Mouse (Mus musculus) frontal cortex, adult (tissue): ENCODE measurements around the gene Smlr1.

Source experiments
- ATAC-seq: cut with Nextera tagmentation; 2 replicates; pipeline ENCODE4 v1.9.2; 2017; ENCODE audit warnings: mild to moderate bottlenecking, moderate library complexity, mixed read lengths; ENCODE audit not compliant: low TSS enrichment

Gene Smlr1

DNA sequence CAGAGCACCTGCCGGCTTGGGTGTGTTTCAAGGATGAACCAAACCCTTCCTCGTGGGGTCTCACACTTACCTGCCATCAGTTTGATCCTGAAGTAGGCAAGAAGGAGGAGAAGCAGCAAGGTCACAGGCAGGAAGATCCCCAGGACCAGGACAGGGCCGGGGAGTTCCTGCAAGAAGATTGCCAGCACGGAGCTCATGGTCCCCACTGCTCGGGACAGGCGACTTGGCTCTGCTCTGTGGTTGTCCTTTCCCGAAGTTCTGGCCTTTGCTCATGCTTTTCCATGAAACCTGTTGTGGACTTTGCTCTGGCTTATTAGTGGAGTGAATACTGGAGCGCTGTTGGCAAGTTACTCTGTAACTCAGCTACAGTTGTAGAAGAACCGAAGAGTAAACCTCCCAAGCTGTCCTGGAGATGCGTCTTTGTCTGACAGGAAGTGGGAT is at the start of gene Smlr1:
Smlr1 (minus strand) TSS at position 377 of the 441 bp plus-strand sequence.
- ATAC-seq: no peak

DNA sequence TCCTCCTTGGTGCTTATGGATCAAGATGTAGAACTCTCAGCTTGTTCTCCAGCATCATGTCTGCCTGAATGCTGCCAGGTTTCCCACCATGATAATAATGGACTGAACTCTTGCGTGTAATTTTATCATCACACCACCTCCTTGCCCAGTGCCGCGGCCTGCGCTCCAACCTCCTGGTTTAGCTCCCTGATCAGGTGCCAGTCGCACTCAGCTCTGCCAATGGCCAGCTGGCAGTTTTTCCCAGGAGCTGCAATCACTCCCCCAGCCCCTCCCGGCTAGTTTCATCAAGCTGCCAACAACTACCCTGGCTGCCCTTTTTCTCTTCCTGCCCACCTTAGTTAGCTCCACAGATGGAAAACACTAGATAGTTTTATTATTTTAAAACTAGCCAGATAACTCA is 48.8 kb upstream of the Smlr1 start:
- 0 out of 2 replicates have a peak, but pooled peaks have one; percentile 24 for ATAC-seq

DNA sequence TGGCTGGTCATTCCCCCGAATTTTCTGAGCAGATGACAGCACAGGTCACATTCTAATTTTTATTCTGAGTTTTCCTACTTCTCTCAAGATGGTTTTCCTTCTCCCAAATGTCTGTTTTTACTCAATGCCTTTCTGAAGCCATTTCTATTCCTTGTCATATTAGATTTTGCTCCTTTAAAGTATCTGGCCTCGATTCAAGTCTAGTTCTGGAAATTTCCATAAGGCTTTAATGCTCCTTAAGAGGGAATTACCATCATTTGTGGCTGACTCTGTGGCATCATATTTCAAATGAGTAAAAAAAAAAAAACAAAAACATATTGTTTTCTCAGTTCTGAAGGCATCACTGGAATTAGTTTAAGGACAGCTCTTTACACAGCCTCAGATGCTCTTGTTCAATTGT is 44.0 kb upstream of the Smlr1 start:
- ATAC-seq: no peak

DNA sequence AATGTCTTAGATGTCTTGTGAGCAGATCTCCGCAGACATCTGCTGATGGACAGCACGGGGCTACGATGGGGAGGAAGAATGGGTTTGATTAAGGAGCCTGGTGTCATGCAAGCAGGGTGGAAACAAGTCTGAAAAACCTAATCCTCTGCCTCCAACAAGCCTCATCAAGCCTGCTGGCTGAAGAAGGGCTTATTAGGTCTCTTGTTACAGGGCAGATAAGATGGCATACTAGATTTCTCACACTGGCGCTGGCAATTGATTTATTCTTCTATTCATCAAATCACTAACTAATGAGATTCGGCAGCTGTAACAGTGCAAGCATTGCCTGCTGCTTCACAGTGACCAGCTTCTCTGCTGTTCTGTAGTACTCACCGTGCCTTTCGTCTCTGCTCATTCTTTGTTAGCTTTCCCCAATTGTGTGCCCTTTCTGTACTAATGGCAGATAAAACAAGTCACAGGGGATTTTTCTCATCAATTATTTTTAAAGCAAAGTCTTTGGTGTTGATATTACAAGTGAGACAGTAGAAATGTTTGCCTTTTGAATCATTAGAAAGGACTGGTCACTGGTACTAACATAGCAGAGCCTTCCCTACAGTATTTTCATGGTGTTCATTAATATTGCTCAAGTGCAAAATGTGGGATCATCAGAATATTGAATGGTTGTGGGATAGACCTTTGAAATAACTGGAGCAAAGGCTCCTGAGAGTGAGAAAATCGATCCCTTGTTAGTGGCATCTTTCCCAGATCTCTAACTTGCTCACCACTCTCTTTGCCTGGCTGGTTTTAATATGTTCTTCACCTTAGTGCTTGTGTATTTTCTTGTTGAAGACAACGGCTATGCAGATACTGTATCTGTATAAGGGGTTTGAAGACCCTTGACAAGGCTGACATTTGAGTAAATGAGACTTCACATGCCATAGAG is 35.5 kb upstream of the Smlr1 start:
- no peak for ATAC-seq

DNA sequence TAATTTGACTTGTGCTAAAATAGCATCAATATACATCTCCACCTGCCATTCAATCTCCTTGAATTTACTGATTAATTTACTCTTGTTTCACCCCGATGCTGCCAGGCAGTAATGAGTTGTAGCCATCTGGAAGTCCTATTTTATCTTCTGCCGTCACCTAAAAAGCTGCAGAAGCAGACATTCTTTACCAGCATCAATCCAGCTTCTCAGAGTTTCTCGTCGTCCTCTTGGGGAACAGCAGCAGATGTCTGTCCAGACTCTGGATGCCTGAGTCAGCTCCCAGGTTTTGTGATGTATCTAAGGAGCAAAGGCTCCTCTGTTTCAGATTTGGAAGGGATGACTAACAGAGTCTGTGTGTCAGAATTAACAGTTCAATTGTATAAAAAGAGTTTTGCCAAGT is 16.9 kb upstream of the Smlr1 start:
- ATAC-seq: peak; percentile 97

DNA sequence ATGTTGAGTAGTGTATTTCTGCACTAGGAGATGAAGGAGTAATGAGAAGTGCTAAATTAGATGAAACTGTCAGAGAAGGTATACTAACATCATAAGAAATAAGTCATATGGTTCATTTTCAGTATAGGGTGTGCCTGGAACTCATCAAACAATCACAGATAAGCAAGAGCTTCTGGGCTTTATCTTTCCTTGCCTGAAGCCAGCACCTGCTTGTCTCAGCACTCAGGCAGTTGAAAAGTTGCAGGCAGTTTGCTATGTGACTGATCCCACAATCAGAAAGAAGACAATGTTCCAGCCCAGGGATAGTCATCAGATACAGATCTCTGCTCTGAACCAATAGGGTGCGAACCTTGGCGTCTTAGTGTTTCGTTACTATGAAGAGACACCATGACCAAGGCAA is 5.0 kb upstream of the Smlr1 start:
- ATAC-seq: no peak

DNA sequence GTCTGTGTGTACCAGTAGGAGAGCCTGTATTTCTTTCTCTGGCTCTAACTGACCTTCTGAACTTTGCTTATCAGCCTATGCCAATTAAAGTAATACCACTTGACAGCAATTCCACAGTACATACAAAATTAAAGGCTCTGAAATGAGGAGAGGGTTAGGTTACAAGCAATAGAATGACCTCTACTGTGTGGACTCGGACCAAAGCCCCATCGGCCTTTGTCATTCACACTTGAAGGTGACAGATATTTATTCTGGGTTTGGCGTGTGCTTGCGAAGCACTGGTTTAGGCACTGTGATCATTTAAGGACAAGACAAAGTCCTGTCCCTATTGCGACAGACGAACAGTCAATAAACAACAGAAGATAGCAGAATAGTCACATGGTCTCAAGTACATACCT is 3.7 kb upstream of the Smlr1 start:
- 0 out of 2 replicates have a peak, but pooled peaks have one; percentile 7 for ATAC-seq

DNA sequence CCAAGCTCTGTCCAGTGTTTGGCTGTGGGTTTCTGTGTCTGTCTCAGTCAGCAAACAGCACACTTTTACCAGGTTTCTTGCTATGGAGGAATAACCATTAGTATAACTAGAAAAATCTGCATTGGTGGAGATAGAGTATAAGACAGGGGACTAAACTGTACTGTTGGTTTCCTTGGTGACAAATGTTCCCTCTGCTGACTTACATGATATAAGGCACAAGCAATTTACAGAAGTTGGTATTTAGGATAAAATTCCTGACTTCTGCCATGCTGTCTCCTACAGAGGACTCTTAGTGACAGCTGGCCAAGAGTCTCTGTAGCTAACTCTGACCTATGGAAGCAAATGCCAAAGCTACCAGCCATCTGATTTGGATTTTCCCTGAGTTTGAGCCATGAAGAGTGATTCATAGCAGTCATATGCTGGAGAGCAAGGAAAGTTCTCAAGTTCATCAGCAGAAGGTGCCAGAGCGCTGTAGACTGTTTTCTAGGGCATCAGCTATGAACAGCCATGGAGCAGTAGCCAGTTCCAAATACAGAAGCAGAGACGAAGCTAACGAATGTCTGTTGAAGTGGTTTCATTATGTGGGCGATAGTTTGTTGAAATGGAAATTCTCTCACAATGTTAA is 3.2 kb upstream of the Smlr1 start:
- peak; percentile 93 for ATAC-seq

DNA sequence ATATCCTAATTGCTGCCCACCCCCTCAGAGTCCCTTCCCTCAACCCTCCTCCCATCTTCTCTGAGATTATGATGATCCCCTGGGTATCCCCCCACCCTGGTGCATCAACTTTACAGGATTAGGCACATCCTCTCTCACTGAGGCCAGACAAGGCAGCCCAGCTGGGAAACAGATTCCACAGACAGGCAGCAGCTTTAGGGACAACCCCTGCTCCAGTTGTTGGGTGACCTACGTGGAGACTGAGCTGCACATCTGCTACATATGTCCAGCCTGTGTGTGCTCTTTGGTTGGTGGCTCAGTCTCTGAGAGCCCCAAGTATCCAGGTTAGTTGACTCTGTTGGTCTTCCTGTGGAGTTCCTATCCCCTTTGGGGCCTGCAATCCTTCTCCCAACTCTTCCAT is 2.7 kb upstream of the Smlr1 start:
- ATAC-seq: no peak

DNA sequence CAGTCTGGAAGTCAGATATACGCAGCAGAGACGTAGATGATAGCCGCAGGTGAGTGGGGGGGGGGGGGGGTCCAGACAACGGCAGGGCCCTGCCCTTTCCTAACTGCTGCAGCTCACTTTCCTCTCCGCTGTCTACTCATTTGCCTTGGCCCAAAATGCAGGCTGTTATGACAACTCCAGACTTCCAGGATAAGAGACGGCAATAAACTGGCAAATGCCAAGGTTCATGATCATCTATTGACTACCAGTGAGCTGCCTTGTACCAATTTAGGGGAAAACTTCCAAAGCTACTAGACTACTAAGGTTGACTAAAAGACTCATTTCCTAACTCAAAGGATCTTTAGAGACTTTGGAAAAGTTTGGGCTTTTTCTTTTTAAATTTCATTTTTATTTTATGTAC is 554 bp upstream of the Smlr1 start:
- ATAC-seq: no peak

DNA sequence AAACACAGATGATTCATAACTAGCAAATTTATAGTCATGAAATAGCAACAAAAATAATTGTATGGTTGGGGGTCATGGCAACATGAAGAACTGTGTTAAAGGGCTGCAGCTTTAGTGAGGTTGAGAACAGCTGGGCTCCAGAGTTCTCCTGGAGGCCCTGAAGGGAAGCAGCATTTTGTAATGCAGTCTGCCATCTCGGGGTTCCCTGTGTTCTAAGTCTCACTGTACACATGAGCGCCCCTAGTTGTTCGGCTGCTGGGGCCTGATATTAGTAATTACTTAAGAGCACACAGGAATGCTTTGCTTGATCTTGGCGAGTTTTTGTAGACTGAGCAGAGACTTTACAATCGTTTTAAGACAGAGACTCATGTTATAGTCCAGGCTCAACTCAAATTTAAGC is 1.6 kb downstream of the Smlr1 start:
- no peak for ATAC-seq

DNA sequence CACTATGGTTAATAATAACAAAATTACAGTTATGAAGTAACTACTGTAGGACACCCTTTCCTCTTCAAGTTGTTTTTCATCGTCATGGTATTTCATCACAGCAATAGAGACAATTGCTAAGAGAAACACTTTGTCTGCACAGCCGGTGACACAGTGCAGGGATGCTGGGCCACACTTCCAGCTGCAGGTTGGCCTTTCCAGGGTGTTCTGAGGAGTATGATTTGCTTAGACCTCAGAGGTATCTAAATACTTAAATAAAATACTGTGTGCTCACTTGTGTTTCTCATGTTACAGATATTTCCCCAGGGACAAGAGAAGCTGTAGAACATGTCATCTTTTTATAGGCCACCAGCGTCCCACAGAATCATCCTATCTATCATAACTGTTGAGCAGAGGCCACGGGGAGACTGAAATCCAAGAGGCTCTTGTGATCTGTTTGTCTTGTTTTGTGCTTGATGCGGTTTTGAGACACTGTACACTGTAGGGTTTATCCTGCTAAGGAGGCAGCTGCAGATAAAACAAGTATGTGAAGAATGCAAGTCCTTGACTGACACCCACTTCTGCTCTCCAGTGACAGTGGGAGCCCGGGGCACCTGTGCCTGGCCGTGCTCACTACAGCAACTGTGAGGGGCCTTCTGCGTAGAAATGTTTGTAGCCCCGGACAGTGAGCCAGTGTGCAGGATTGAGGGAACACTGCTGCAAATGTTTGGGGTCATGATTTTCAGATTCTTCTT is 2.4 kb downstream of the Smlr1 start:
- no peak for ATAC-seq

DNA sequence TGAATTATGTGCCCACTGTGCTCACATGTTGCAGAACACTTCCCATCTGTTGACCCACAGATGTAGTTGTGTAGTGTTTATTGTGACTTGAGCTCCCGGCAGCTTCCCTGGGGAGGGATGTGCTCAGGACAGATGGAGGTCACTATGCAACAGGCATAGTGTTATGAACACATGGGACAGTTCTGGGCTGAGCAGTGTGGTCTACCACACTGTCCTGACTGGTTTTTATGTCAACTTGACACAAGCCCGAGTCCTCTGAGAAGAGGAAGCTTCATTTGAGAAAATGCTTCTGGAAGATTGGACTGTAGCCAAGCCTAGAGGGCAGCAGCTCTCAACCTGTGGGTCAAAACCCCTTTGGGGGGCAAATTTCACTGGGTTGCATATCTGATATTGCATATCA is 3.0 kb downstream of the Smlr1 start:
- no peak for ATAC-seq

DNA sequence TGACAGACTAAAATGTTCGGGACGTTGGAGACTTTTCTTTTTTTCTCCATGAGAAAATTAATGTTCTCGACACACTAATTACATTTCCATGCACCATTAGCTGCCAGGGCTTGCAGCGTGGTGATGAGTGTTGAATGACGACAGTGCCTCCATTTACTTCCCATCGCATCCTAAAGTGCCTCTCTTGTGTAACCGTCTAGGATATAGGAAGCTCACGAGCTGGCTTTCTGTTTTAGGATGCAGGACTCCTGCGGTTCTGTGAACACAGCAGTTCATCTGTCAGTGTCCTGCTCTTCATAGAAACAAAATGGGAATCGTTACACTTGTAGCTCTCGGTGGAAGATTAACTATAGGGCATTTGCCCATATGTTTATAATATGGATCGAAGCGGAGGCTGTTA is 4.7 kb downstream of the Smlr1 start:
- no peak for ATAC-seq

DNA sequence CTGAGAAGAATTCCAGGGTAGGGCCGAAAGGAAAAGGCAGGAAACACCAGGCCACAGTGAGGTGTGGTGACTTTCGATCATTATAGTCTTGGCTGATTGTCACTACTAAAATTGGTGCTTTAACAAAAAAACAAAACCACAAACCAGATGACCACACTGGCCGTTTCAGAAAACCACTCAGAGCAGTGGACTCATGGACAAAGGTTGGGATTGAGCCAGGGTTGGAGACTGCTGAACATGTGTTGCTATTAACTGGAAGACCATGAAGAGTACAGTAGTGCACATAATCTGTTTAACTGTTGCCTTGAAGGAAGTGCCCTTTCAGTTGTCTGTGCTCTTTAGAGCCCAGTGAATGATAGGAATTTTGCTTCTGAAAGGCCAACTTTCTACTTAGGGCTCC is 8.9 kb downstream of the Smlr1 start:
- ATAC-seq: no peak

DNA sequence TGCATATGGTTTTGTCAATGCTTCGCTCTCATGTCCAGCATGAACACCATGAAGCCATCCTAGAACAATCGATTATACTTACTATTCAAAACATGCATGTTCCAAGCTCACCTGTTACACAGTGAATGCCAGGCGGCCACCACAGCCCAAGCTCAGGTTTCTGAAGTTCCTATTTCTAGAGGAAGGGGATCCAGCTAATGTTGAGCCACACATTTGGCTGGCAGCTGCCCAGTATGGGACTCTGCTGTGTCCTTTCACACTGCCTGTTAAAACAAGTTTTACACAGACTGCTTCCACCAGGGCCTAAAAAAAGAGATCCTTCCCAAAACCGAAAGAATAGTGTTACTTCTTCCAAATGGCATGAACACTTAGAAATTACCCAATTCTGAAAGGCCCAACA is 9.4 kb downstream of the Smlr1 start:
- no peak for ATAC-seq

DNA sequence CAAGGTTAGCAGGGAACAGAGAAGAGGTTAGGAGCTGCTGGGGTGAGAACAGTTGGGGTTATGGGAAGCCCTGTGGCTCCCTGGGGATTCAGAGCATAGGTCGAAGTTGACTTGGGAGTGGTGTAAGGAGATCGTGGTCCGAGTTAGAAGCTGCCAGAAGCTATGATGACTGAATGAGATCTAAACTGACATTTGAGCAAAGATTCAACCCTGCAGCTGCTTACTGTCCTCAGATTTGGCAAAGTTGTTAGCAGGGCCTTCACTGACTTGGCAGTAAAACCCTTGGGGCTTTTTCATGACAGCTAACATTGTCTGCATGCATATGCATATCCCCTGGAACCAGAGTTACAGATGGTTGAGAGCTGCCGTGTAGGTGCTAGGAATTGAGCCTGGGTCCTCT is 9.9 kb downstream of the Smlr1 start:
- ATAC-seq: no peak

DNA sequence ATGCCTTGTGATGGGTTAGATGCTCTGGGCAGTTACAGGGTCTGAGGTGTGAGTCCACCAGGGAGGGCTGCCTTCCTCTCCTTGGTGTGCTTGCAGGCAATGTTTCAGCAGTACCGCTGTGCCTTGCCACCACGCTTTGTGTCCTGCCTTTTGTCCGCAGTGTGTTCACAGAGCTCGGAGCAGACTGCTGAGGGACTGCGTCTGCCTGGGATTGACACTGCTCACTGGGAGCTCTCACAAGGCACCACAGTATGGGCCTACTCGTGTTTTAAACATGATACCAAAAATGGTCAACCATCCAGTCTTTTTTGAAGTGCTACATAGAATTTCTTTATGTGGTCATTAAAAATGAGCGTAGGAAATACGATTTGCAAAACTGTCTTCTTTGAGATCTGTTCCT is 12.3 kb downstream of the Smlr1 start:
- peak; percentile 53 for ATAC-seq

DNA sequence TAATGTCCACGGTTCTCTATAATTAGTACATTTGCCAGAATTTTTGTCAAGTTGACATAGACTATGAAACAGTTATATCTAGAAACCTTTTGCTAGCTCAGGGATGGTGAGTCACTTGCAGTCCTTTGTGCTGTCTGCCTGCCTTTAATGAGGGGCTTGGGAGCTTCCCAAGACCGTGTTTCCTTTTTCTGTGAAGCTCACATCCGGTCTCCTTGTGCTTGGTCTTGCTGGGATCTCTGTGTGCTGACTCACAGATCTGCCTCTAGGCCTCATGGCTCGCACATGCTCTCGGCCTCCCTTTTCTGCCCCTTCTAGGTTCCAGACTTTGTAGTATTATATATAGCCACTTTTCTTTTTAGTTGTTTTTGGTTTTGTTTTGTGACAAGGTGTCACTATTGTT is 15.6 kb downstream of the Smlr1 start:
- 0 out of 2 replicates have a peak, but pooled peaks have one; percentile 15 for ATAC-seq

DNA sequence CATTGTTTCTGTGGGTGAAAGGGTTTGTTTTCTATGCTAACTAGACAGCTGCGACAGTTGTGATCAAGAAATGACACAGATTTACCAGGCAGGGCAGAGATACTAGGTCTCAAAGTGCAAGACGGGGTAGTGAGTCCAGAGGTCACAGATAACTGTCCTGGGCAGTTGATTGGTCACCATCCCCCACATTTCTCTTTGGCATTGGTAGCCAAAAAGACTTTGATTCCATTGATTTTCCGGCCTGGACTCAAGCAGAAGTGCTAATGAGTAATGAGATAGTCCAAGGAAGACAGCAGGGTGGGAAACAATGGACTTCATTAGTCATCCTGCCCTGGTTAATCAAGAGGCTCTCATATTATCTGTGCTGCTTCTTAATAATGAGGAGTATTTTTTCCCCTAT is 16.1 kb downstream of the Smlr1 start:
- ATAC-seq: no peak

DNA sequence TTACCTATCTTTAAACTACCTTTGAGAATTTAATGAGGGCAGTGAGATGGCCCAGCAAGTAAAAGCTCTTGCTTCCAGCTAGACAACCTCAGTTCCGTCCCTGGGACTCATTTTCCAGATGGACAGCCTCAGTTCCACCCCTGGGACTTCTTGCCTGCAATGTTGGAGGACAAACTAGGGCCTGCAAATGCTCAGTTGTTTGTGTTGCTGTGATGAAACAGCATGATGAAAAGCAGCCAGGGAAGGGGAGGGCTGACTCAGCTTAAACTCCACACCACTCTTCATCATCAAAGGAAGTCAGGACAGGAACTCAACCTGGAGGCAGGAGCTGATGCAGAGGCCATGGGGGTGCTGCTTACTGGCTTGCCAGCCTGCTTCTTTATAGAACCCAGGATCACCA is 22.2 kb downstream of the Smlr1 start:
- ATAC-seq: no peak

DNA sequence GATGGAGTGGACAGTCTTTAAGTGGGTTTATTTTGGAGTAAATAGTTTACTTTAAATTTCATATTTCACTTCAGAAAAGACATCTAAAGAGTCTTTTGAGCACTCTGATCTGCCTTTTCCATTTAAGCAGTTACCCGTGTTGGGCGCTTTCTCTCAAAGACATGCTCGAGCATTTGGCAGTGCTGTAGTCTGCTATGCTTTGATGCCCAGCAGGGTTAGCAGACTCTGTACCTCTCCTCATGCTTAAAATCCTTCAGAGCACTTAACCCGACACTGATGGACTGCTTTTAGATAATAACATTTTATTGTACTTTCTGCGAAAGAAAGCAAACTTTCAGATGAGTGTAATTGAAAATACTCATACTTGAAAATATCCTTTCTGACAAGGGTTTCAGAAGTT is 32.8 kb downstream of the Smlr1 start:
- no peak for ATAC-seq
